Mouse (Mus musculus) adrenal gland (tissue): ENCODE results near the gene Olfr118.
"Not testable (repeated sequence)": the region's sequence is repeated elsewhere in the genome, so short reads cannot be mapped to it uniquely, and the experiment has no call there.

Experiments
- intact Hi-C: fragments of 180-260 bp; cut with DNase I; formaldehyde crosslinking; loops from one replicate; pipeline ENCODE4 v1.15.1; 2025
- long read RNA-seq, 2 experiments: library from polyadenylated mRNA; unstranded; transcript quantifications; one replicate each; pipeline ENCODE4 v2.0.0; 2020; ENCODE audit warnings: borderline replicate concordance in 1 of 2; ENCODE audit not compliant: insufficient replicate concordance in 1 of 2

Gene Olfr118
- long read RNA-seq, experiment 1 = 0 reads
- long read RNA-seq, experiment 2 = 0 reads

- intact Hi-C loops = no loop called here
Observed at GRCm38 (mm10) chr17:37666688-37667087, at the start of gene Olfr118. Olfr118 (plus strand) TSS chr17:37666988.

DNA sequence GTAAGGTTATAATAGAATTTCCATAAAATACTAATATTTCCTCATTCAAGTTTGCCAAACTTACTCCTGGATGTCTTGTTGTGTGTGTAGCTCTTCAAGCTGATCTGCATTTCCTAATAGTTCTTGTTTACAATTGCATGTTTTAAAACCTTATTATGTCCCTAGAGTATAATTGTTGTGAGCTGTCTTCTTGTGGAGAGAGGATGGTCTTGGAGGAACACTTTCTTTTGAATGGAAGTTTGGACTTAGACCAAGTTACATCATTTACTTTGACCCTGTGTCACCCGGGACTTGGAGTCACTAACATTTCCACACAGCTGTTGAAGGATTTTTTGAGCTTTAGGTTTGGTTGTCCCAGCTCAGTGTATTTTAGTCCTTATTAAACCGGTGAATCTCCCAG lies 39.8 kb upstream of the Olfr118 start, which contains the start of the genes Olfr115 and Olfr116:
Gene Olfr115, minus strand, starts transcription at position 101 of the 400 bp plus-strand sequence.
Gene Olfr116, minus strand, starts transcription at position 191 of the 400 bp plus-strand sequence.
- intact Hi-C loops = no loop called here

DNA sequence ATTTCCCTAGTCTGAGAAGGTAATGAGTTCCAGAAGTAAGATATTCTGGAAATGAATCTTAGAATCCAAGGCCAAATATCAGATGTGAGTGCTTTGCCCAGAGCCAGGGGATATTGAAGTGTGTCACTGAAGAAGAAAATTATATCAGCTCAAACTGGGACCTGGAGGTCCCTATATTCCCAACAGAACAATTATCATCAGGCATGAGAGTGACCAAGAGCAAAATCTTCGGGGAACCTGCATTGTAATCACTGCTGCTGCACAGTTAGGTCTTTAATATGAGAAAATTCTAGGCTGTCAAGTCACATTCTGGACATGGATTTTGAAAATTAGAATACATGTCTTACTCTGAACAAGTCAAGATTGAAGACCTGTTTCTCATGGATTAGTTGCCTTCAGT lies 3.1 kb upstream of the Olfr118 start, which contains the start of gene Olfr117:
Gene Olfr117, minus strand, starts transcription at position 101 of the 400 bp plus-strand sequence.
- intact Hi-C loops = no loop called here

GRCm38 (mm10) chr17:37696264-37696663 lies 29.5 kb downstream of the Olfr118 start, which contains the start of gene Olfr119:
Olfr119 (plus strand) TSS chr17:37696564.
- intact Hi-C loops = not testable (repeated sequence)

GRCm38 (mm10) chr17:37721508-37721907 lies 54.7 kb downstream of the Olfr118 start, which contains the start of gene Olfr120:
Olfr120 (plus strand) TSS chr17:37721808.
- intact Hi-C loops = no loop called here
